Mouse (Mus musculus): Measurements from ENCODE around the gene Ccdc174.

The Ccdc174 gene

DNA sequence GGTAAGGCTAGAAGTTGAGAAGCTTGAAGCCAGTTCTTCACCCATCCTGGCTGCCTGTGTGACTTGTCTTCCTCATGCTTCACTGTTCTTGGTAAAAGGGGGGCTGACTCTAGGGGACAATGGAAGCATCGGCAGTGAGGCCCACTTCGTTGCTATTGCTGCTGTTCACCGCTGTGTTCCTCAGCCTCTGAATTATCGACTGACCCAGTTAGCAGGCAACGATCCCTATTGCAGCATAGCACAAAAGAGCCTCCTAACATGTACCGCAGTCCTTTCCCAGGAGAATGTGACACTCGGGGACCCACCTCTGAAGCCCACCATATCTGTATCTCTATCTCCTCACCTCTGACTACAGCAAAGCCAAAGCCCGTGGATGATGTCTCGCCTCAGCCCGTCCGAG lies 39.9 kb downstream of the Ccdc174 start:
- DNase-seq (ENCODE audit: low spot score) = no peak

DNA sequence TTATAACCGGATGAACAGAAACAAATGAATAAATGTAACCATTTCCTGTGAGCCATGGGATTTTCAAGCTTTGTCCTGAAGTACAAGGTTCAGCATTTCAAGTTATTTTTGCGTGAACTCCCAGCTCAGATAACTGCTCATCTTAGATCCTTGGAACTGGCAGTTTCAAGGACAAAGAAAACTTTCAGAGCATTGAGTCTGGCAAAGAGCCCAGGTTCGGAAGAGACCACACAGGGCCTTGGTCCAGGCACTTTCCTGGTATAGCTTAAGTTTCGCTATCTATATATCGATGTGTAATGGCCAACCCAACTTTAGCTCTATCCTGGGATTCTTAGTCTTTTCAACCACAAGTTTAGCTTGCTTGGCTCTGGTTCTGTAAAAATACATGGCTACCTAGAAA lies 53.4 kb downstream of the Ccdc174 start:
- DNase-seq (ENCODE audit: low spot score) = no peak

DNA sequence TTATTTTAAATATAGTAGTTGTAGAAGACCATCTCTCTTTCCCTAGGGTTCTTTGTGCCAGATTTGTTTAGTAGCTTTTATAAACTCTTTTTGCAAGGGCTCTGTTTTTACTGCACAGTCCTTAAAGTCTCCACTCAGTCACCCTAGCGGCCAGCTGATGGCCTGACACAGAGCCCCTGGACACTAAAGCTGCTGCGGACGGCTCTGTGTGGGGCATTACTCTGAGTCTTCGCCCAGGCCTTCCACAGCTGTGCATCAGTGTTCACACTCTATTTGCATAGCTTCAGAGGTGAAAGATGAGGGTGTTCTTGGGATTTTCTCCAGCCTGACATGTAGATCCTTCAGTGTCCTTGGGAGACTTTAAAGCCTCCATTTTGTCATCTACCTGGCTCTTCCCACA lies 60.6 kb downstream of the Ccdc174 start:
- no peak for DNase-seq (ENCODE audit: low spot score)

DNA sequence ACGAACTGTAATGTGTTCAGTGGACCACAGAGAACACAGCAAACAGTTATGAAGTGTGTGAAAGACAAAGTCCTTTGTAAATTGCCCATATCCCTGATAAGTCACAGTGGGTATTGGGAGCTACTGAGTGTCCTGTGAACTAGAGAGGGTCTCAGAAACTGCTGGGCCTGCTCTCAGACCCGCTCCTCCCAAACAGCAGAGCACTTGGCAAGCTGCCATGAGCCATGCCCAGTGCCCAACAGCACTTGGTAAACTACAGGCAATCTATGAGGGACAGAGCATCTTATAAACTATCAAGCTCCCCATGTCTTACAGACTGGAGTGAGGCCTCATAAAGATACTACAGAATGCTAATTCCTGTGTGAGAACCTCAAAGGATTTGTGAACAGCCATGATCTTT lies 70.6 kb downstream of the Ccdc174 start:
- DNase-seq (ENCODE audit: low spot score) = peak; percentile 52
